Mouse (Mus musculus): ENCODE data around the gene Cox7a1.
A peak's percentile ranks its signal among the peaks of the same experiment; 100 is the strongest.
"Not testable (repeated sequence)": the region's sequence is repeated elsewhere in the genome, so short reads cannot be mapped to it uniquely, and the experiment has no call there.

Gene Cox7a1

DNA sequence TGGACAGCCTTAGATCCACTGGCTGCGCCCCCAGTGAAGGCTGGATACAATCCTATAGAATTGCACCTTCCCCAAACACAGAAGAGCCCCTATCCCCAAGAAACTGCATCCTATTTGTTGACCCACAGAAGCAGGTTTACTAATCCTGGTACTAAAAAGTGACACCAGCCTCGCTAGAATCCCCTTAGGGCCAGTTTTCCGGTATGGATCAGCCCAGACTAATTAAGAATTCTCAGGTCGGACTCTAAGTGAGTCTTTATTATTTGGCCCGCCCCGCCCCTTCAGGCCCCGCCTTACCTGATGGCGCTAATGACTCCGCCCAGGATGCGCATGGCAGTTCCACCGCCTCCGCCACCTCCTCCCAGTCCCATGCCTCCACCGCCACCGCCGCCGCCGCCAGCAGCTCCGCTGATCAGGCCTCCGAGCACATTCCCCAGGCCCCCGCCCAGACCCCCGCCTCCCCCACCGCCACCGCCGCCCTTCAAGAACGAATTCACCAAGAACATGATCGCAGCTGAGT lies 9.7 kb downstream of the Cox7a1 start:
- DNase-seq, result peak; percentile 59 to 68

DNA sequence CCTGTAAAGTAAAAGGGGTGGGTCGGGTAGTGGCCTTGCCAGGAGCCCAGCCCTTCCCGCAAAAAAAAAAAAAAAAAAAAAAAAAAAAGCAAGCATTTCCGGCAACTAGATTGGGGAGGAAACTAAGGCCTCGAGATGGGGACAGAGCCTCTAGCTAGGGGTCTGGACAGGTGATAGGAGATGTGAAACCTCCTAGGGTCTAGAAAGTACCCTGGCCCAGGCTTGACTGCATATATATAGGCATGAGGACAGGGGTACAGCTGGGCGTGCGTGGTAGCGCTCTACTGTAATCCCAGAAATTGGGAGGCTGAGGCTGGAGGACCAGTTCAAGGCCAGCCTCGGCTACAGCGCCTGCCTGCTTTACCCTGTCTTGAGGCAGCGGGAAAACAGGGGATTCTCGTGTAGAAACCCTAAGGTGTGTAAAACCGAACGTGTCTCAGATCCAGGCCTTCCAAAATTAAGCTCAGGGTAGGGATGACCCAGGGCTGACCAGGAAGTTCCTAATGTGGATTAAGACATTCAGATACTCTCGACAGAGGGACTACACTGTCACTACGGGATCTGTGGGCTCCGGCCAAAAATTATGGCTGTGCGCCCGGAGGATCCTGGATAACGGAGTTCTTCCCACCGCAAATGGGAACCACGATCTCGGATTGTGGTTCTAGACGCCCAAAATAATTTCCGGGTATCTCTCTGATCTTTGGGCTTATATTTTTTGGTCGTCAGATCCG lies 10.3 kb downstream of the Cox7a1 start:
- DNase-seq, result peak in 1 of 2 experiments; percentile 32

DNA sequence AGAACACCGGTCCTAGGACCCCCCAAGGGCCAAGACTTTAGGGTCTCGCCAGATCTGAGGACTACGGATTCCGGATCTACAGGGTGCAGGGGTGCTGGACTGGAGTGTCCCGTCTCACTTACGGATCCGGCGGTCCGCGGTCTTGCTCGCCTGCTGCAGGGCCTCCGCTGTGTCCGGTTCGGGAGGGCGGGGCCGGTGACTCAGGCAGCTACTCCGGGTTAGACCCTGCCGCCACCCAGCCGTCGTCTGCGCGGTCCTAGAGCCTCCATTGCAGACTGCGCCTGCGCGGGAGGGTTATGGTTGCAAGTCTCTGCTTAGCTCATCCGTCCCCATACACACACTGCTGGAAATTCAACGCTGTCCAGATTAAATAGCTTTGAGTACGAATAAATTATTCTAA lies 10.9 kb downstream of the Cox7a1 start:
- DNase-seq, result peak; percentile 92 to 94

- DNase-seq, result no peak
Measured at GRCm38 (mm10) chr7:30195461-30195860, 11.5 kb downstream of the Cox7a1 start.

DNA sequence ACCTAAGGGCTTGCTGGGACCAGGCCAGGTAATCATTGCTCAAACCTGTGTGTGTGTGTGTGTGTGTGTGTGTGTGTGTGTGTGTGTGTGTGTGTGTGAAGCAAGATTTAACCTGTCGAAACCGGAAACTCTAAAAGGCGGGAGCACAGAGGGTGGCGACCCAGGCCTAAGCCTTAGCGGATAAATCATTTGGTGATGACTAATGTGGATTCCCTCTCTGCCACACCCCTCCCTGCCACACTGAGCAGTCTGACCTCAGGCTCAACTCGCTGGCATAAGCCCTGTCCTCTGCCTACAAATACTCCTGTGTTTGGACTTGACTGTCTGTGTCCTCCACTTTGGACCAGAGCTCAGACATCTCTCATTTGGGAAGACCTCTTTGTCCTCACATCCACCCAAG lies 12.2 kb downstream of the Cox7a1 start:
- DNase-seq, result no peak

DNA sequence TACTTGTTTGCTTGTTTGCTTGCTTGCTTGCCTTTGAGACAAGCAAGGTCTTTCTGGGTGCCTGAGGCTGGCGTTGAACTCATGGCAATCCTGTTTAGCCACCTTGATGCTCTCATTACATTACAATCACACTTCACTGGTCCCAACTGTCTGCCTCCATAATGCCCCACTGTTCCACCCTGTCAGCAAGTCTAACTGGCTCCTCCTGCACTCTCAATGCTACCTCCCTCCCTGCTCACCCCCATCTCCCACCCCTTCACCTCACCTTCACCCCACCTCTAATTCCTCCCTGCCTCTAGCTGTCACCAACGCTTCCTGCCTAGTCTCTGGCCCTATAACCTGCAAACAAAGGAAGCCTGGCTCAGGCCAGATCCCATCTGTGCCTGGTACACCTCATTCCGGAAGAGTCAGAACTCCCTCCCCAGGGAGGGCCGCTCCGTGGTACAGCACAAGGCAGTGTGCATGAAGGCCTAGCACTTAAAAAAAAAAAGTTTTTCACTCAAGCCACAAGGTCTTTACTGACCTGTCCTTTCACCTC lies 13.7 kb downstream of the Cox7a1 start:
- DNase-seq, result no peak

GRCm38 (mm10) chr7:30198481-30198971 lies 14.6 kb downstream of the Cox7a1 start, which contains the start of gene Capns1:
Gene Capns1 (minus strand): TSS chr7:30198811.
- DNase-seq, result peak; percentile 52 to 54

DNA sequence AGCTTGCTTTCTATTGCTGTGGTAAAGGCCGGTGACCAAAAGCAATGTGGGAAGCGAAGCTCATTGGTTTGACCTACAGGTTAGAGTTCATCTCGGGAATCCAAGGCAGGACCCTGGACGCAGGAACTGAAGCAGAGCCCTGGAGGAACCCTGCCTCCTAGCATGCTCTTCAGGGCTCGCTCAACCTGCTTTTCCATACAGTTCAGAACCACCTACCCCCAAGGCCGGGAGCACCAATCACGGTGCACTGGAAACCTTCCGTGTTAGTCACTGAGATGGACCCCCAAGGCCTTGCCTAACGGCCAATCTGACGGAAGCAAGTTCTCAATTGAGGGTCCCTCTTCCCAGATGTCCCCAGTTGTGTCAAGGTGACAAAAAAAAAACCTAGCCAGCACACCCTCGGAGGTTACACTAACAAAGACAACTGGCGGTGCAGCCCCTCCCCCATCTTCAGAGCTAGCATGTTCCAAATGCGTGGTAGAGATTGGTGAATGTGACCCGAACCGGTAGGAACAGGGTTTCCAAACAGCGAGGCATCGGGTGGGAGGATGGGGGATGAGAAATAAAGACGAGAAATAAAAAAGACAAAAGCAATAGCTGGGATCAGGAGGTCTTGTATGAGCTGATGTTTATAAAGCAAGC lies 15.7 kb downstream of the Cox7a1 start:
- DNase-seq, result no peak

GRCm38 (mm10) chr7:30200200-30200599 lies 16.3 kb downstream of the Cox7a1 start:
- DNase-seq, result no peak

DNA sequence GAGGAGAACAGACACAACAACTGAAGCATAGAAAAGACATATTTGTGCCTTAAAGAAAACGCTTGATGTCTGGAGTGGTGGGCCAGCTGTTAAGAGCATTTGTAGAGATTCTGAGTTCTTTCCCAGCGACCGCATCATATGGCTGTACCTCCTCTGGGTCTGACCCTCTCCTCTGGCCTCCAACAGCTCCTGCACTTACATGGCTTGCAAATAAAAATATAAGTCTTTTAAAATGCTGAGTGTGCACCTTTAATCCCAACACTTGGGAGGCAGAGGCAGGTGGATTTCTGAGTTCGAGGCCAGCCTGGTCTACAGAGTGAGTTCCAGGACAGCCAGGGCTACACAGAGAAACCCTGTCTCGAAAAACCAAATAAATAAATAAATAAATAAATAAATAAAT lies 16.7 kb downstream of the Cox7a1 start:
- not testable (repeated sequence) for DNase-seq

DNA sequence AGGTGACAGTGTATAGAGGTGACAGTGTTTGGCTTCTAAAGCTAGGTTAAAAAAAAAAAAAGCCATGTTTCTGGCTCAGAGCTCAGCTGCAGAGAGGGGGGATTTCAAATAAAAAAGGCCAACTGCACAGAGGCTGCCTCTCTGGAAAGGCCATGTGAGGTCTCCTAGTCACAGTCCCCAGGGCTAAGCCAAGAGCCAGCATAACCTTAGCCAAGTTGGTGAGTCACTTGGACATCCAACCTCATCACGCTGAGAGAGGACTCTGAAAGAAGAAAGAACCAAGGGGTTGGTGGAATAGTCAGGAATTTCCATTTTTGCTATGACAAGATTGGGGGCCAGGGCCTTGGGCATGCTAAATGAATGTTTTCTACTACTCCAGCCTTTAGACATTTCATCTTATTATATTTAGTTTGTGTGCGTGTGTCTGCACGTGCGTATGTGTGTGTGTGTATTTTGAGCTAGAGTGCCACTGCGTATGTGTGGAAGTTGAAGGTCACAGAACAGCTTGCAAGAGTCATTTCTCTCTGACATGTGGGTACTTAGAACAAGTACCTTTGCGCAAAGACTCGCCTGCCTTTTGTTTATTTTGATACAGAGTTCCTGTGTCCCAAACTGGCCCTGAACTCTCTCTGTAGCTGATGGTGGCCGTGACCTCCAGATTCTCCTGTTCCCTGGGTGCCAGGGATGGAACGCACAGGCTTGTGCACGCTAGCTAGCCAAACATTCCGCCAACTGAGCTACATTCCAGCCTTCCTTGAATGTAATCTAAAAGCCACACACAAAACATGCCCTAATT lies 19.1 kb downstream of the Cox7a1 start:
- no peak for DNase-seq

GRCm38 (mm10) chr7:30204380-30204779 lies 20.4 kb downstream of the Cox7a1 start:
- DNase-seq, result no peak

DNA sequence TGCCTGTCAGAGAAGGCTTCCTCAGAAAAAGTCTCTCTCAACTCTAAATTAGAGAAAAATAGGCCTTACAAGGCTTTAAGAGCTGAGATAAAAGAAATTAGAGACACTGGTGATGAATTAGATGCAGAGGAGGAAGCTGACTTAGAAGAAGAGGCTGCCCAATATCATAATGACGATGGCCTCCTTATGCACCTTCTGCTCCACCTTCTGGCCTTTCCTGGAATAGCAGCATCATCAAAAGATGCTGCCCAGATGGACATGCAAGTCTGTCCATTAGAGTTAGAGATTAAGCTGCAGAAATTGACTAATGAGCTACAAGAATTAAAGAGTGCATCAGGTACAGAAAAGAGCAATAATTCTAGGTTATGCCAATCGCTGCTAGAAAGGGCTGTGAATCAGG lies 21.4 kb downstream of the Cox7a1 start:
- DNase-seq, result peak in 1 of 2 experiments; percentile 39

GRCm38 (mm10) chr7:30206364-30206763 lies 22.4 kb downstream of the Cox7a1 start:
- DNase-seq, result not testable (repeated sequence)

GRCm38 (mm10) chr7:30211025-30211424 lies 27.1 kb downstream of the Cox7a1 start:
- no peak for DNase-seq

DNA sequence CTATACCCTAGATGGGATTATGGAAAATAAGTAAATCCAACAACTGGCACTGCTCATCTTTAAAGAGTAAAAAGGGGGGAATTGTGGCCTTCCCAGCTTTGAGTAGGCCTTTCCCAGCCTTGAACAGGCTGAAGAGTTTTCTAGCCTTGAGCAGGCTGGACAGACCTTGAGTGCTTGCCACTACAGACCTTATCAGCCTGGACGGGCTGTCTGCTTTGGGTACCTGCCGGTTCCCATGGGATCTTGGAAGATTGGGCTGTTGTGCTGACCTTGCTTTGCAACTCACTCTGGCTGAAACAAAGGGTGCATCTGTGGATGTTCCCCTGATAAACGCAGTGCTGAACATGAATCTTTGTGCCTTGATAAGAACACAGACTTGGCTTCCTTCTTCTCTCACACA lies 29.9 kb downstream of the Cox7a1 start:
- no peak for DNase-seq

- no peak for DNase-seq
Measured at GRCm38 (mm10) chr7:30215875-30216274, 31.9 kb downstream of the Cox7a1 start.

DNA sequence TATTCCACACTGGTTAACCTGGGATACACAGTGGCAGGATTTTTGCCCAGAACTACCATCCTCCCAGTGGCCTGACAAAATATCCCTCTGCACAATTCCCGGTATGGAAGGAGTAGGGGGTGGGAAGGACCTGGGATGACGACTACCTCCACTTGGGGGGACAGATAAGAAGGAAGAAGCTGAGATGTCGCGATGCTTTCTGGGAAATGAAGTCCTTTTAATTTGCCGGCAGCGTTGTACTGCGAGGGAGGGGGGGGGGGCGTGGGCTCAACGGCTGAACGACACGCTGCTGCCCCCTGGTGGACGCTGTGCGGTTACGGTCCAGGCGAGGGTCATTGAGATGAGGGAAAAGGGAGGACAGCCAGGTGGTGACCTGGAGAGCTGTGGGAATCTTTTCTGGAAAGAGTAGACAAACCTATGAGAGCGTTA lies 32.8 kb downstream of the Cox7a1 start:
- peak; percentile 61 to 65 for DNase-seq

DNA sequence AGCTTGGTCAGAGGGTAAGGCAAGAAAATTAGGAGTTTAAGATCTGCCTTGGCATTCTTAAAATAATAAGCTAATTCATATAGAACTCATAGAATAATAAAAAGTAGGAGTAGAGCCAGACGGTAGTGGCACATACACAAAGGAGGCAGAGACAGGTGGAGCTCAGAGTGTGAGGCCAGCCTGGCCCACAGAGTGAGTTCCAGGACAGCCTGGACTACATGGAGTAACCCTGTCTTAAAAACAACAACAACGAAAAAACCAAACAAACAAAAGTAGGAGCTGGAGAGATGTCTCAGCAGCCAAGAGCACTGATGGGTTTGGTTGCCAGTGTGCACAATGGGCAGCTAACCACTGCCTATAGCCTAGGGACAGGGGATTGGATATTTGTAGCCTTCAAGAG lies 33.3 kb downstream of the Cox7a1 start:
- DNase-seq, result no peak

GRCm38 (mm10) chr7:30219293-30220007 lies 35.5 kb downstream of the Cox7a1 start:
- DNase-seq, result peak; percentile 51 to 57

DNA sequence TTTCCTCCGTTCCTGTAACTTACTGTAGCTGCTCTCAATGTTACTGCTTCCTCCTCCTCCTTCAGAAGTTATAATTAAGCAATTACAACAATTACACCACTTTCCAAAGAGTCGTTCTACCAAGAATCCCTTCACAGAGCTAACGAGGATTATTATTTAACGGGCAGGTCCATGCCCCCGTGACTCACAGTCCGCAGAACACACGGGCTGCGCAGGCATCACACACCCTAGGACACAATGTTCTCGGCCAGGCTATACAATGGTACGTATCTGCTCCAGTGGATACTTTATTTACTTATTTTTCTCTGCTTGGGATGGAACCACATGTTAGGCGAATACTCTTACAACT lies 36.0 kb downstream of the Cox7a1 start:
- no peak for DNase-seq

DNA sequence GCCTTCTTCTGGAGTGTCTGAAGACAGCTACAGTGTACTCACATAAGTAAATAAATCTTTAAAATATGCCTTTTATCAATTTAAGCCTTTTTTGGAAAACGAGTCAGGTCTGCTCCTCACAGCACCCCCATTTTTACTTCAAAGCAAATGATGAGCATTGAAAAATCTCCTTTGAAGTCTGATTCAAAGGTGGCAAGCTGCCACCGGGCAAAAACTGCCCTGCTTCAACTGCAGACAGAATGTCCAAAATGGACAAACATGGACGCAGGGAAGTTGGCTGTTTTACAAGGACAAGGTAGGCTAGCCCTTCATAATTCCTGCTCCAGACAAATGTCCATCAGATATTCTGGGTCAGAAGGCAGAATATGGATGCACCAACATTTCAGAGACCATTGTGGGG lies 37.5 kb downstream of the Cox7a1 start:
- DNase-seq, result no peak
